Mouse (Mus musculus): ENCODE measurements around the gene Inpp4b.

DNA sequence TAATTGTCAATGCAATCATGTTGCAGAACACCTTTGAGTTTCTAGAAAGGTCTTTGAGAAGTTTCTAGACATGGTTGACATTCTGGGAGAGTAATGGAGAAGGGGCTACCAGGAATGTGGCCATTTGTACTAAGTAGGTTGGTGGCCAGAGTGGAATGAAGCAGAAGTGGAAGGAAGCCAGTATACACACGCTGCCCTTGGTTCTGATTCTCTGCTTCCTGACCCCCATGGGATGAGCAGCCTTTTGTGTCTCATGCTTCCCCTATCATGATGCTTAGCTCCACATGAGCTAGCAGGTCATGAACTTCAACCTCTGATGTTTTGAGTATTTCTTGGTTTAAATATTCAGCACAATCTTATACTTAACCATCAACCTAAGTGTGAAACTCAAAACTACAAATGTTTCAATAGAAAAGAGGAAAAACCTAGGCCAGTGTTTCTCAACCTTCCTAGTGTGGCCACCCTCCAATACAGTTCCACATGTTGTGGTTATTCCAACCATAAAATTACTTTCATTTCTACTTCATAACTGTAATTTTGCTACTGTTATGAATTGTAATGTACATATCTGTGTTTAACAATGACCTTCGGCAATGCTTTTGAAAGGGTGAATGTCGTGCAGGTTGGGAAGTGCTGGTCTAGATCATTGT, 233.0 kb downstream of the Inpp4b start:
- TF ChIP-seq CTCF (IDR thresholded peaks at IDR 0.05; ENCODE audit: borderline replicate concordance, extremely low read depth, insufficient read depth, insufficient read length) (no peak), POLR2A (IDR thresholded peaks at IDR 0.05; ENCODE audit: borderline replicate concordance, extremely low read depth, insufficient read depth, insufficient read length, poor library complexity, severe bottlenecking) (no peak)
